Mouse (Mus musculus): ENCODE results near the gene Kdm2a.

DNA sequence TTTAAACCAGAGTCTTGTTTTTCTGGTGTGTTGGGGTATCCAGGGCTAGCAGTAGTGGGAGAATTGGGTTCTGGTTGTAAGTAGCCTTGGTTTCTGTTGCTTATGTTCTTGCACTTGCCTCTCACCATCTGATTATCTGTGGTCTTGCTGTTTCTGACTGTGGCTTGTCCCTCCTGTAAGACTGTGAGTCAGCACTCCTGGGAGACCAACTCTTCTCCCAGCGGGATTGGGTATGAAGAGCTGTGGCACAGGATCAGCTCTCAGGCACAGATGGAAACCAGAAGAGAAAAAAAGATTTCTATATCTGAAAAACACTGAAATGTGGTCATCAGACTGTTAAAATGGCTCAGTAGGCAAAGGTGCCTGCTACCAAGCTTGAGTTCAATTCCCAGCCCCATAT lies 16.5 kb upstream of the Kdm2a start:
- no peak for TF ChIP-seq CTCF (IDR thresholded peaks at IDR 0.05)
- no peak for TF ChIP-seq EP300 (IDR thresholded peaks at IDR 0.05)

Measured in lung, postnatal 0 days (tissue).